Mouse (Mus musculus) adrenal gland, adult (tissue): ENCODE measurements around the gene Mfsd12.

Experiments
- DNase-seq, 2 experiments: peaks; one replicate each; pipeline ENCODE4 v3.0.0; 2022 to 2023; ENCODE audit warnings: low spot score in 1 of 2; ENCODE audit not compliant: inconsistent age in 2 of 2

Mfsd12 gene

DNA sequence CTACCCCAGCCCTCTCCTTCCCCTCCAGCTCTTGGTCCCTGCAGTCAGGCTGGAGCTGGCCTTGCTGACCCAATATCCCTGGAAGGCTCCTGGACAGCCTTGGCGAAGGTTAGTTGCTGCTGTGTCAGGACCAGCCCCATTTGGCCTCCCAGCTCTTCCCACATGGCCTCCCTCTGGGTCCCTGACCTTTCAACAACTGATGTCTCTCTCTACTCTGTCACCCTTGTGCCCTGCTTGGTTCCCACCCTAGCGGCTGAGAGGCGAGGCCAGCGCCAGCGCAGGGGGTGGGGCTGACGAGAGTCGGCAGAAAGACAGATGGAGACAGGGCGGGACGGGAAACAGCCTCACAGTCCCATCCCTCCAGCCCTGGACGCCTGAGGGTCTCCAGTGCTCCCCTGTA lies 28.9 kb upstream of the Mfsd12 start, which contains the start of gene Tbxa2r:
Gene Tbxa2r, plus strand, starts transcription at position 346 of the 400 bp plus-strand sequence.
- peak; percentile 94 to 96 for DNase-seq

DNA sequence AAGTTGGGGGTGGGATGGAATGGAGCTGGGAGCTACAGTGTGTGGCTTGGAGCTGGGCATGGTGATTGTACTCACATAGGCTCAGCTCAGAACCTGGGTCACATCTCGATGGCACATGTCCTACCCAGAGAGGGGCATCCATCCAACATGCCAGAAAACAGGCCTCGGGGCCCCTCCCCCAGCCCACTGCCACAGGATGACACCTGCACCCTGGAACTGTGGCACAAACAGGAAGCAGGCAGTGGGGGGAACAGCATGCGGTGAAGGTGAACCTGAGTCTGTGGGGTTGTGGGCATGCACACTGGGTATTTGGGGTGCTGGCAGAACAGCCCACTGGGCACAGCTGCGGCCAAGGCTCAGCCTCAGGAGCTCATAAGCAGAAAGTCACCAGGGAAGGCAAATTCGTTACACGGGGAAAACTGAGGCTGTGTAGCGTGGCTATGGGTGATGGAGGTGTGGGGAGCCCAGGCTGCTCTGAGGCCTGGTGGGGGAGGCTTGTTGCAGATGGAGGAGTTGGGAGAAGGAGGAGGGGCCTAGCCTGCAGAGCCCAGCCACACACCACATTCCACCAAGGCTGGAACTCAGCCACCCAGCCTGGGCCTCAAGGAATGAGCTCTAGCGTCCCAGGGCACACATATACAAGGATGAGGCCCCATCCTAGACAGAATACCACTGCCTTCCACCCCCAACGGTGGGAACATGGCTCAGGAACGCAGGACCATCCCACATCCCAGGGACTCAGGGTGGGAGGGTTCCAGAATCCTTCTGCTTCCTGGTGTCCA lies 27.9 kb upstream of the Mfsd12 start:
- DNase-seq, result peak; percentile 54 to 68

DNA sequence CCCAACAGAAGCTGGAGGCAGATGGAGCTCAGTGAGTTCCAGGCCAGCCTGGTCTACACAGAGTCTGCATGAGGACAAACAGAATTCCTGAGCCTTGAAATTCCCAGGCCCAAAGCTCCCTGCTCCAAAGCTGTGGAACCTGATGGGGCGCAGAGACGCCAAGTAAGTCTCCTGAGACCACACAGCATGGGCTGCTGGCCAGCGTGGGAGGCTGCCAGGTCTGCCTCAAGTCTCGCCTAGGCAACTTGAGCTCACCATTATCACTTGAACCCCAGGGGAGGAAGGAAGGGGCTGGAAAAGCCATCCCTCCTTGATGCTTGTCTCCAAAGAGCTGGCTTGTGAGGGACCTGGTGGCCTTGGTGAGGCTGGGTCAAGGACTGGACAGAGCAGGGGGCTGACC lies 27.3 kb upstream of the Mfsd12 start:
- peak; percentile 37 to 67 for DNase-seq

DNA sequence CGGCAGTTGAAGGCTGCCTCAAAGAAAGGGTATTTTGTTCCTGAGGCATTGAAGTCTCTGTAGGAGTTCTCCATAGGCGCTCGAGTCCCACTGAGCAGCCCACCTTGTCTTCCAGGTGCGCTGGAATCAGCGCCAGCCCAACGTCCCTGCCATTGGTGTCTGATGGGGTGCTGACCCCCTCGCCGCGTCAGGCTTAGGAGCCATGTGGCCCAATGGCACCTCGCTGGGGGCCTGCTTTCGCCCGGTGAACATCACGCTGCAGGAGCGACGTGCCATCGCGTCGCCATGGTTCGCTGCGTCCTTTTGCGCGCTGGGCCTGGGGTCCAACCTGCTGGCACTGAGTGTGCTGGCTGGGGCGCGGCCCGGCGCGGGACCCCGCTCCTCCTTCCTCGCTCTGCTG lies 25.0 kb upstream of the Mfsd12 start:
- DNase-seq, result no peak

DNA sequence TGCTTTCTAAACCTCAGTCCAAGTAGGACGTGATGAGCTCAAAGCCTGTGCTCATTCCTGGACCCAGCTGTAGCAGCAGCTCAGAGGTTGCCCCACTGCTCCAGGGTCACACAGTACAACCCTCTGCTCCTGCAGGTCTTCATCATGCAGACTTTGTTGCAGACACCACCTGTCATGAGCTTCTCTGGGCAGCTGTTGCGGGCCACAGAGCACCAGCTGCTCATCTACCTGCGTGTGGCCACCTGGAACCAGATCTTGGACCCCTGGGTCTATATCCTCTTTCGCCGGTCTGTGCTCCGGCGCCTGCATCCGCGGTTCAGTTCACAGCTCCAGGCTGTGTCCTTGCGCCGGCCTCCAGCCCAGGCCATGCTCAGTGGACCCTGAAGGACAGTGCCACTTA lies 23.0 kb upstream of the Mfsd12 start:
- DNase-seq, result no peak

DNA sequence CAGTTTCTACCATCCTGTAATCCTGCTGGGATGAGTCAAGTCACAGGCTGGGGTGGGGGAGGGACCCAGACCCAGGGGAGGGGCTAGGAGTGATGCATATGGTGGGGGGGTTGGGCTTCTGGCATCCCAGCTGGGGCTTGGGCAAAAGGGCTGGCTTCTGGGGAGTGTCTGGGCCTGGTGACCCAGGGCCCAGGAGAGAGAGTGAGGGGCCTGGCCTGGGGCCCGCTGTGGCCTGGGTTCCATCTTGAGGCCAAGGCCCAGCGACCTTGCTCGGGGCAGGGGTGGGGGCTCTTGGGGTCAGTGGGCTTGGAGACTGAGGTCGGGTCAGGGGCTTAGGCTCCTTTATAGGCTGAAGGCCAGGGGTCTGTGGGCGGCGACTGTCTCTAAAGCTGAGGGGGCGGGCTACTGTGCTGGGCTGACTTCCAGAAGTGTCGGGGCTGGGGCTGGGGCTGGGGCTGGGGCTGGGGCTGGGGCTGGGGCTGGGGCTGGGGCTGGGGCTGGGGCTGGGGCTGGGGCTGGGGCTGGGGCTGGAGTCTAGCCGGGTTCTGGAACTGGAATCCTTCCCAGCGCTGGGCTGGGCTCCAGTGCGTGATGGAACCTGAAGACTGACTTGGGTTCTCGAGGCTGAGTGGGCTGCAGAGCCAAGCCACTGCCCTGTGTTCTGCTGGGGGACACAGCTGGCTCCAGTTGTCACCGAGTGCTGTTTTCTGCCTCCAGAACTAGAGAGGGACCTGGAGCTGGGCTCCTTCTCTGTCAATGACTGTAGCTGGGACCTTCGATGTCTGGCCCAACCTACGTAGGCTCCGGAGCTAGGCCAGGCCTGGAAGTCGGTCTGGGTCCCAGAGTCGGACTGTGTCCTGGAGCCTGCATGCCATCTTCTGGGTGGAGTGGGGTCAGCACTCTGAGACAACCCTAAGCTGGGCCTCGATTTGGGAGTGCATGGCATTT lies 21.6 kb upstream of the Mfsd12 start:
- DNase-seq, result no peak

DNA sequence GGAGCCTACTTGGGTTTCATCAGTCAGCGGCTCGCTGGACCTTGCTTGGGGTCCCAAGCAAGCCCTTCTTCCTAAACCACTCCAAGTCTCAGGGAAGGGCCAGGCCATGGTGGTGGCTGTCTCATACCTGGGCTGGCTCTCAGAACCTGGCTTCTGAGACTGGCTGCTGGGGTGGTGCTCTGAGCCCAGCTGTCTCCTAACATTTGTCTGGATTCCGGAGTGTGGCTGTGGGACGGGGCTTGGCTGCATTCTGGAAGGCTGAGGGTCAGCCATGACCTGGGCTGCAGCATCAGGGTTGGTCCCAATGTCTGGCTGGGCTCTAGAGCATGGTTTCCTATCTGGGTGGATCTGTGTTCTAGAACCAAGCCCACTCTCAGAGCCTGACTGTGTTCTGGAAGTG lies 20.7 kb upstream of the Mfsd12 start:
- no peak for DNase-seq

DNA sequence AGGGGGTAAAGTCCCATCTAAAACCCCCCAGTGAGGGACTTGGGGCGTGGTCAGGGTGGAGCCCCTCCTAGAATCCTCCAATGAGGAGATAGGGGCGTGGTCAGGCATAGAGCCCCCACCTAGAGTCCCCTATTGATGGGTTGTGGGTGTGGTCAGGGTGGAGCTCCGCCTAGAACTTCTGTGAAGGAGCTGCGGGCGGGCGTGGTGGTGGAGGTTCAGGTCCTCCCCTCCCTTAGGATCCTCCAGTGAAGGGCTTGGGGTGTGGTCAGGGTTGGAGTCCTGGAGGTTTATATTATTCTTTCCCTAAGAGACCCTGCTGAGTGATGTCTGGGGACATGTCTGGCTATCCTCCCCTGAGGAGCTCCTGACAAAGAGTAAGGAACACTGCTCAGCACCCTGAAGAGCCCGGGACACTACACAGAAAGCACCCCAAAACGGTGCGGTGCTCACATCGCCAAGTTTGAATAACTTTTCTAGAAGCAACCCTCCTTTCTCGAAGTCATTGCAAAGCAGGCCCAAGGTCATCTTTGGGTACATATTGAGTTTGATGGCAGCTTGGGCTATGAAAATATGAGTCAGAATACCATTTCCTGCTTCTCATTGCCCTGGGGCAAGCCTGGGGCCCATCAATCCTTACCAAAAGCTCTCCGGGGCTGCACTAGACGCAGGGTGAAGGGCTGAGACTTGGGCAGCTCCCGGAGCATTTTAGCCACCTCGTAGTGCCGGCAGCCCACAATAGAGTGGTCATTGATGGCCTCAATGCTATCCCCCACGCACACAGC lies 16.5 kb upstream of the Mfsd12 start:
- no peak for DNase-seq

DNA sequence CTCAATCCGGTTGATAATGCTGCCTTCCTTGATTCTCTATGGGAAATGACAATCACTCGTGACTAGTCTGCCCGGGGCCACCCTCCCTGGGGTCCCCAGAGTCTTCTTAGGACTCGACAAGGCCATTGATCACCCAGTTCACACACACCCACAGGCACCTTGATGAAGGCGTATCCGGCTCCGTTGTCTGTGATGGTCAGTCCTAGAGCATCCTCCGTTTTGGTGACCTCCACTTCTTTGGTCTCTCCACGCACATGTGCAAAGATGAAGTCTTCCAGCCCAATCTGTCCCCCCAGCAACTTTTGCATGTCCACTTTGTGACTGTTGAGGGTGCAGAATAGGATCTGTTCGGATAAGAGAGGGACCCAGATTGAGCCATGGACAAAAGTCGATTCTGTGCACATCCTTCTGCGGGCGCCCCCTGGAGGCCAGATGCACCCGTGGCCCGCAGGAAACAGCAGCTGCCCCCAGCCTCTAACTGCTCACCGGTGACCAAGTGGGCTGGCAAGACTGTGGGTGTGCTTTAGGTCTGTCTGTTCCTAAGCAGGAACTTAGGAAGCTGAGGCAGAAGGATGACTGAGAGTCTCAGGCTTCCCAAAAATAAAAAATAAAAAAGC lies 15.8 kb upstream of the Mfsd12 start:
- peak; percentile 77 to 92 for DNase-seq

DNA sequence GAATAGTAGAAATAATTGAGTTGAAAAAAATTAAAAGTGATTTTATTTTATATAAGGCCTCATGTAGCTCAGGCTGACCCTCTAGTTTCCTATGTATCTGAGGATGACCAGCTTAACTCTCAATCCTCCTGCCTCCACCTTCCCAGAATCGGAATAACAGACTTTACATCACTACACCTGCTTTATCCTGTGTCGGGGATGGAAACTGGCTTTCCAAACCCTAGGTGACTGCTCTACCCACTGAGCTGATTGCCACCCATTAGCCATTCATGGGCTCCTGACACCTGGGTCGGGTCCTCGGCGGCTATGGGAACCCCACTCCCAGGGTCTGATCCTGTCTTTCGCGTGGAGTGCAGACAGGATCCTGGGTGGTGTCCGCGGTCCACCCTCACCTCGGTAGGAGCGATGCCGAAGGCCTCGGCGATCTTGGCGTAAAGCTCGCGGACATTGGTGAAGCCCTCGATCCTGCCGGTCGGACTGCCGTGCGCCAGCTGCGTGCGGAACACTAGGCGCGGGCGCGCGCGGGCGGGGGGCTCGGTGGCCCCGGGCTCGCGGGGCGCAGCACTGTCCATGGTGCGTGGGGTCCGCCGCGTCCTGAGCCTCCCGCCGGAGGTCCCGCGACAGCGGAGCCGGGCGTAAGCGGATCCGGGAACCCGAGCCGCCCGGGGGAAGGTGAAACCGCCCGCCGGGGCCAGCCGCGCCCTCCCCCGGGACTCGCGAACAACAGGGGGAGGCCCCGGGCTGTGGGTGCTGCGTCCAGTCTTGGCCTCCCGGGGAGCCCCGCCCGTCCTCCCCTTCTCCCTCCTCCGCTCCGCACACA lies 14.4 kb upstream of the Mfsd12 start, which contains the start of gene Gipc3:
Gene Gipc3, minus strand, starts transcription at position 581 of the 820 bp plus-strand sequence.
- peak; percentile 58 to 78 for DNase-seq

DNA sequence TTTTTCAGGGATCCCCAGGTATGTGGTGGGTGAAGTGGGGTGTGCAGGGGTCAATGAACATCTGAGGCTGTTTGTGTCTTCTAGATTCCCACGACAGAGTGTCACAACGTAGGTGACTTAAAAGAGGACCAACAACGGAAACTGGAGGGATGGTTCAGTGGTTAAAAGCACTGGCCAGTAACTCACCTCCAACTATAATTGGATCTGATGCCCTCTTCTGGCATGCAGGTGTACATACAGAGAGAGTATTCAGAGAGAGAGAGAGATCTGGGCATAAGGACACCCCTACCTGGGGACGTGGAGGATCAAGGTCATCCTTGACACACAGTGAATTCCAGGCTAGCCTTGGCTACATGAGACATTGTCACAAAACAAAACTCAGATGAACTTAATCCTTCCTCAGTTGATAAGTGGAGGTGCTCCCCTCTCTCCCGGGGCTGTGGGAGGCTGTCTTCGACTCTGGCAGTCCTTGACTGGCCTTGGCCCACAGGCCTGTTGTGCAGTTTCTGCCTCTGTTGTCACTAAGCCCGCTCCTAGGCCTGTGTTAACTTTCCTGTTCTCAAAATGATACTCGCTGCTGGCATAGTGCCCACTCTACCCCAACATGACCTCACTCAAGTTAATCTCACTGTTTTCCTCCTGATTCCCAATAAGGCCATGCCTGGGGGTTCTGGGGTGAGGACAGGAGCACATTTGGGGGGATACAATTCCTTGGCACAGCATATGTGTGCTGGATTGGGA lies 12.7 kb upstream of the Mfsd12 start:
- peak in 1 of 2 experiments; percentile 84 for DNase-seq

DNA sequence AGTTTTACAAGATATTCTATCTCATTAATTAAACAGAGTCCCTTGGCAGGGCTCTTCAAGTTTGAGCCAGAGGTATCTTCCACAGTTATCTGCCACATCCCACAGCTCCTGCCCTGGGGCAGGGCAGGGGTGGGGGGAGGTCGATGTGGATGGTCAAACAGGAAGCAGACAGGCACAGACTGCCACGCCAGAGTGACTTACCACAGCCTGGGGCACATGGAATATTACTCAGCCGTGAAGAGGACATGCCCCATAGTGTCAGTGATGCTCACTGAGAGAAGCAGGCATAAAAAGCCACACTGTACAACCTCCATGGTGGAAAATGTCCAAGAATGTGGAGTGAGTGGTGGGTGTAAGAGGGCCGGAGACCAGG lies 12.1 kb upstream of the Mfsd12 start:
- DNase-seq, result no peak

DNA sequence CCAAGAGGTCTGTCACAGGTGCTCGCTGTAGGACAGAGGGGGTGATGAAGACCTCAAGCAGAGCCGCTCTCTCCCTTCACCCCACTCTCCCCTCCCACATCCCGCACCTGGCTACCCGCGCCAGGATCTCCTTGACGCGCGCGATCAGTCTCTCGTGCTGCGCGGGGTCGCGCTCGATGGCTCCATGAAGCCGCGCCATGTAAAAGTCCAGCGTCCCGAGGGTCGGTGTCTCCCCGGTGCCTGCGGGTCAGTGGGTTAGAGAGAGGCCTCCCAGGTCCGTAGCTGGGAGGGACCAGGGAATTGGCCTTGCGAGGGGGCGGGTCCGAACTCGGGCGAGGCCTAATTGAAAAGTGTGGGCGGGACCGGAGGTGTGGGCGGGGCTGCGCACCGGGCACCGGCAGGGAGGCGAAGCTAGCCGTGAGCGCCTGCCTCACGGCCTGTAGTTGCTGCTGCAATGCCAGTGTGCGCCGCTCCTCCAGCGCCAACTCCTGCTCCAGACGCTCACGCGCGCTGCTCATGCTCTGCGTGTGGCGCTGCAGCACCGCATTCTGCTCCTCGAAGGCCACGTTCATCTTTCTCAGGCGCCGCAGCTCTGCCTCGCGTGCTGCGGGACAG lies 10.7 kb upstream of the Mfsd12 start:
- DNase-seq, result peak; percentile 90 to 95

DNA sequence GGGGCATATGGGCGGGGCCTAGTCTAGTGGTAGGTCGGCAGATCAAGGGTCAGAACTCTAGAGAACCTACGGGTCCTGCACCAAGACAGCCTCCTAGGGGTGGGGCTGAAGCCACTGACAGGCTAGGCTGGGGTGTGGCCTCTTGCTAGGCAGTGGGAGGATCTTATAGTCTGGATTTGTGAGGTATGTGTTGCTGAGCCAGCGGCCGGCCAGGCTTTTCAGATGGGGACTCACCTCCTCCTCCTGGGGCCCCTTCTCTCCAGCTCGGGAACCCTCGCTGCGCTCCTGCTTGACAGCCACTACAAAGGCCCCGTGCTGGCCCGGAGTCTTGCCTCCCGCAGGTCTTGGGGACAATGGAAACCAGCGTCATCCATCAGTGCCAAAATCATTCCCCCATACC lies 8.1 kb upstream of the Mfsd12 start:
- DNase-seq, result peak; percentile 70 to 79

DNA sequence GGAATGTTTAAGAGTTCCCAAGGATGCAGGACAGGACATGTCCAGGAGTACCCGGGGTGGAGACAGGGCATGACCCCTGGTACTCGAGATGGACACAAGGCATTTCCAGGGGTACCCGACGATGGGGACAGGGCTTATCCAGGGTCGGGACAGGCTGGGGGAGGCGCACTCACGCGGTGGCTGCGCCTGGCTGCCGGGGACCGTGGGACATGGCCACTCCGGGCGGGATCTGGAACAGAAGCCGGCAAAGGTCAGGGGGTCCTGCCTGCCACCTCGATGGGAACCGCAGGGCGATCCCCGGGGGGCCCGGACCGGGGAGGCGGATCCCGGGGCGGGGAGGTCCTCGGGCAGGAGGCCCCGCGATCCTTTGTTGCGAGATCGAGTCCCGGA lies 7.3 kb upstream of the Mfsd12 start:
- no peak for DNase-seq

DNA sequence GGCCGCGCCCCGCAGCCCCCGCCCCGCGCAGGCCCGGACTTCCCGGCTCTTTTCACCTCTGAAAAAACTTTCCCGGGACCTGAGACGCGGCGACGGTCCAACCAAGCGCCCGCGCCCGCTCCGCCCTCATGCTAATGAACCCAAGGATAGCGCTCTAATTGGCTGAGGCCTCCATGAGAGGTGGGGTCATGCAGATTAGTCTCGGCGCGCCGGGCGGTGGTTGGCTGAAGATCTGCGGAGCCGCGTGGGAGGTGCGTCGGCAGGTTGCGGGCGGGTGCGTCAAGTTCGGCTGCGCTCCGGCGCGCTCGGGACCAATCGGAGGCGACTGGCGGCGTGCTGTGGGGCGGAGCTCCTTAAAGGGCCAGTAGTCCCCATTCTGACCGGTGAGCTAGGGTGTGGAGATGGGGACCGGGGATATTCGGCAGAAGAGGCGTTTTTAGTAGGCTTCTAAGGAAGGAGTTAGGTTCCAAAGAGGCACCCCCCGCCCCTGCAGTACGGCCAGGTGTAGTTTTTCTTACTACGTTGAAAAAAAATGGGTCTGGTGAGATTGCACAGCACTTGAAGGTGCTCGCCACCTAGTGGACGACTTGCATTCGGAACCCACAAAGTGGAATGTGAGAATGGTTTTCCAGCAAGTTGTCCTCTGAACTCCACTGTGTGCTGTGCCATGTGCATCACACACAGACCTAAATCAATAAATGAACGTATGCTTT lies 6.8 kb upstream of the Mfsd12 start, which contains the start of gene Hmg20b:
Gene Hmg20b, minus strand, starts transcription at position 130 of the 713 bp plus-strand sequence.
- peak; percentile 99 to 100 for DNase-seq

DNA sequence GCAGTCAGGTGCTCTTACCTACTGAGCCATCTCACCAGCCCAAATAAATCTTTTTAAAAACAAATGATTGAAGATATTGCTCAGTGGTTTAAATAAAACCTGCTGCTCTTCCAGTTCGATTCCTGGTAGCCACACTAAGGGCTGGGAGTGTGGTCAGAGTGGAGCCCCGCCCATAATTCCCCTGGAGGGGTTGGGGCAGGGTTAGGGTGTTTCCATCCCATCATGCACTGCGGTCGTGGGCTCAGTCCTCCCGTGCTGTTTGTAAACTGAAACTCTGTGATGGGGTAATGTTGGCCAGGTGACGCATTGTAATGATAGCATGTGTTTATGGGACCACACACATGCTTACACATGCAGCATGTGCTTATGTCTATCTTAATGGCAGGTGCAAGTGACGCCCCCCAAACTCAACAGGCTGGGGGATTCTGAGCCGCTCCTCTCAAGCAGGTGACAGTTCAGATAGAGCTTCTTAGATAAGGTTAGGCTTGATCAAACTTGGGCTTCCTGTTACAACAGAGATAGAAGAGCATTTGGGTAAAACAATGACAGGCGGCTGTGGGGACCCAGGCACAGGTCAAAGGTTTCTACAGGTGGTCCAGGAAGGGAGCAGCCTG lies 5.5 kb upstream of the Mfsd12 start:
- no peak for DNase-seq
